Mouse (Mus musculus): ENCODE measurements around the gene Nucb1.

- no peak for TF ChIP-seq CTCF (conservative IDR thresholded peaks at IDR 0.05; ENCODE audit: insufficient read depth, insufficient read length, low read depth, low read length)
- no peak for TF ChIP-seq POLR2A (IDR thresholded peaks at IDR 0.05; ENCODE audit: low read depth, low read length)
Observed at GRCm38 (mm10) chr7:45449974-45450373, 60.2 kb downstream of the Nucb1 start.

All from kidney, adult 2 months (tissue).